Mouse (Mus musculus) stomach, postnatal 0 days (tissue): Measurements from ENCODE around the gene Cyp8b1. TPM values are rescaled to one million over a fixed set of nuclear protein-coding genes. Genes with fewer than 3 reads are reported as not detected.
A peak's percentile ranks its signal among the peaks of the same experiment; 100 is the strongest.

Experiments
- ATAC-seq: fragments of 200-750 bp; cut with Nextera tagmentation; 2 replicates; pipeline ENCODE4 v1.8.0; 2017; ENCODE audit not compliant: low FRiP score, low TSS enrichment
- DNase-seq: peaks from one replicate; pipeline ENCODE4 v3.0.0-alpha.2; 2016; ENCODE audit warnings: low spot score
- H3K27ac ChIP-seq: fragments of 300-500 bp; sonication (generic); replicated peaks from 2 replicates; pipeline ENCODE4 v1.5.1; 2014; ENCODE audit warnings: mild to moderate bottlenecking, control low read depth
- H3K27me3 ChIP-seq: fragments of 300-500 bp; sonication (generic); 2 replicates; pipeline ENCODE4 v1.6.1; 2014; ENCODE audit warnings: low read length; ENCODE audit not compliant: control insufficient read depth, insufficient read depth
- H3K36me3 ChIP-seq: fragments of 300-500 bp; sonication (generic); 2 replicates; pipeline ENCODE4 v1.6.1; 2014; ENCODE audit warnings: low read length, mixed read lengths; ENCODE audit not compliant: control insufficient read depth, insufficient read depth
- H3K4me1 ChIP-seq: fragments of 300-500 bp; sonication (generic); replicated peaks from 2 replicates; pipeline ENCODE4 v1.6.1; 2014; ENCODE audit warnings: antibody characterized with exemption; ENCODE audit not compliant: control insufficient read depth, insufficient read depth
- H3K4me2 ChIP-seq: fragments of 300-500 bp; sonication (generic); replicated peaks from 2 replicates; pipeline ENCODE4 v1.6.1; 2014; ENCODE audit warnings: low read depth, mild to moderate bottlenecking, control low read depth, moderate library complexity
- H3K4me3 ChIP-seq: fragments of 300-500 bp; sonication (generic); 2 replicates; pipeline ENCODE4 v1.5.1; 2014; ENCODE audit warnings: low read depth, low read length, control low read depth
- H3K9ac ChIP-seq: fragments of 300-500 bp; sonication (generic); 2 replicates; pipeline ENCODE4 v1.6.1; 2014; ENCODE audit warnings: mild to moderate bottlenecking, low read length, control low read depth, mixed read lengths
- H3K9me3 ChIP-seq: fragments of 300-500 bp; sonication (generic); 2 replicates; pipeline ENCODE4 v1.6.1; 2016; ENCODE audit warnings: low read length; ENCODE audit not compliant: control insufficient read depth
- CTCF ChIP-seq: IDR thresholded peaks from 2 replicates; pipeline ENCODE4 v1.5.1; 2016; ENCODE audit warnings: antibody characterized with exemption, low read depth, mild to moderate bottlenecking, moderate library complexity
- EP300 ChIP-seq: optimal IDR thresholded peaks from 2 replicates; pipeline ENCODE3; 2016; ENCODE audit warnings: antibody characterized with exemption
- WGBS: fragments of 180-500 bp; shearing (Covaris S2); extraction: QIAGEN DNeasy Blood & Tissue Kit; methylation state at CpG from one replicate; pipeline ENCODE4 v1.1.7; 2014; 5-methylcytosine and 5-hydroxymethylcytosine counted together
- polyA plus RNA-seq: library from polyadenylated mRNA; unstranded; fragments of >200 nt; fragmentation: Nextera tagmentation; extraction: Ambion mirVana; gene quantifications from 2 replicates; pipeline ENCODE4 v1.2.1, GENCODE M21; 2015

Cyp8b1 gene
- polyA plus RNA-seq, 1 experiment from 2014 or later = 0.85 TPM

DNA sequence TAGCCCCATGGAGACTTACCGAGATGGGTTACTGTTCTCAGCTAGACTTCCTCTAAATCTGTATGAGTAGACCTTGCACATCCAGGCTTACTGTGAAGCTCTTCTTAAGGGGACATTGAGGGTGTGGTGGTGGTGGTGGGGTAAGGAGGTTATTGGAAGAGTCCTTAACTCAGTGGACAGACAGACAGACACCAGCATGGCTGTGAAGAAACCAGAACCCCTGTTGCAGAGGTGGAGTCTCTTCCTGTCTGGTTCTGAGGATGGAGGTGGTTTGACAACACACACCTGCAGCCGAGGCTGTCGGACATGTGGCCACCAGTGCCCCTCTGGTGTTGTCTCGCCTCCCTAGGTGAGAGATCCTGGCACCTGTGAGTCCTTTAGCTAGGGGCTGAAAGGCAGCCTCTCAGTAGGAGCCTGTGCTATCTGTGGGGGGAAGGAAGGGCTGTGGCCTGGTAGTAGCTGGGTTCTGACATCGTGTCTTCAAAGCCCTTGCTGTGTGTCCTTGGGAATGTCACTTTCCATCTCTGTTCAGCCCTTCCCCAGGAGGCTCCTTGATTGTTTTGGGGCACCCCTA lies 15.7 kb downstream of the Cyp8b1 start:
- no peak overlapping the region for H3K4me3 ChIP-seq
- H3K9ac ChIP-seq = no peak overlapping the region
- H3K4me2 ChIP-seq = no peak overlapping the region
- H3K27ac ChIP-seq = no peak overlapping the region
- ATAC-seq = no peak
- no peaks in the 10 kb centered on the region for H3K4me1 ChIP-seq
- 84% methylated on average over 5 of the region's 5 CpGs for WGBS
- TF ChIP-seq EP300 (no peak), CTCF (no peak)
- DNase-seq = no peak
- no peaks in the 10 kb centered on the region for H3K9me3 ChIP-seq
- H3K36me3 ChIP-seq = no peaks in the 10 kb centered on the region
- no peaks in the 10 kb centered on the region for H3K27me3 ChIP-seq

DNA sequence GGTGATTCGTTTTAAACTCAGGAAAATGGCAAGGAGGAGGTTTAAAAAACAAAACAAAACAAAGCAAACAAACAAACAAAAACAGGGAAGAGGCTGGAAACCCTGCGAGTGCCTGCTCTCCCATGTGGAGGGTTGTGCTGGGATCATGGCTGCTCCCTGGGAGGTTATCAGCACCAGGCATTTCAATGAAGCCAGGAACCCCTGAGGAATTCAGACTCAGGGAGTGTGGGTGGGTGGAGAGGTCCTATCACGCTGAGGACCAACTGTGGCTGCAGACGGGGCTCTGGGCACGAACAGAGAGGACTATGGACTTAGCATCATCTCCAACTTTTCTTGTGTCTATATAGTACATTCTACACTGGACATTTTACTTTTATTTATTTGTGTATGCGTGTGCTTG lies 16.8 kb downstream of the Cyp8b1 start:
- Histone ChIP-seq H3K4me1 (no peaks in the 10 kb centered on the region), H3K4me3 (no peak overlapping the region), H3K9me3 (no peaks in the 10 kb centered on the region), H3K9ac (no peak overlapping the region), H3K27ac (no peak overlapping the region), H3K36me3 (no peaks in the 10 kb centered on the region), H3K27me3 (no peaks in the 10 kb centered on the region), H3K4me2 (no peak overlapping the region)
- ATAC-seq (no peak), DNase-seq (no peak)
- 67% methylated on average over 6 of the region's 6 CpGs for WGBS
- no peak for TF ChIP-seq CTCF
- TF ChIP-seq EP300 = no peak

DNA sequence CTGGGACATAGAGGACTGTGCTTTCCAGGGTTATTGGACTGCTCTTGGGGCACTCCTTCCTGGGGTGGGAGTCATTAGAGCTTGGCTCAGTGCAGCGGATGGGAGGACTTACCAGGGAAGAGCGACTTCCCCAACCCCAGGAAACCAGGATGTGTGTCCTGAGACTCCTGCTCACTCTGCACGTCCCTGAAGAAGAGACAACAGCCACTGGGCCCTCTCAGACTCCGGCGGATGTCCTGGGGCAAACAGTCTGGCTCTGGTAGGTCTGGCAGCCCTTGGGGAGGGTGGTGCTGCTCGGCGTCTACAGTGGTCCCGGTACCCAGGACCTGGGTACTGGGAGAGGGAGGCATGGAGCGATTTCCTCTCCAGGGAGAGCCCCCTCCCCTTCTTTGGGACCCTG lies 17.9 kb downstream of the Cyp8b1 start, which contains the start of gene Ackr2:
TSS of gene Ackr2 (plus strand) at position 111 of the 400 bp plus-strand sequence.
- DNase-seq = no peak
- no peak within 1 kb of the TSS for H3K9ac ChIP-seq
- H3K27me3 ChIP-seq = no peaks in the 10 kb centered on the region
- TF ChIP-seq CTCF = no peak
- no peak for TF ChIP-seq EP300
- H3K4me2 ChIP-seq = no peak within 1 kb of the TSS
- no peak within 1 kb of the TSS for H3K4me3 ChIP-seq
- no peak for ATAC-seq
- WGBS = 81% methylated on average over 9 of the region's 9 CpGs
- no peaks in the 10 kb centered on the region for H3K36me3 ChIP-seq
- H3K9me3 ChIP-seq = no peaks in the 10 kb centered on the region
- peak within 1 kb of the TSS; percentile 65 for H3K27ac ChIP-seq
- H3K4me1 ChIP-seq = no peaks in the 10 kb centered on the region

DNA sequence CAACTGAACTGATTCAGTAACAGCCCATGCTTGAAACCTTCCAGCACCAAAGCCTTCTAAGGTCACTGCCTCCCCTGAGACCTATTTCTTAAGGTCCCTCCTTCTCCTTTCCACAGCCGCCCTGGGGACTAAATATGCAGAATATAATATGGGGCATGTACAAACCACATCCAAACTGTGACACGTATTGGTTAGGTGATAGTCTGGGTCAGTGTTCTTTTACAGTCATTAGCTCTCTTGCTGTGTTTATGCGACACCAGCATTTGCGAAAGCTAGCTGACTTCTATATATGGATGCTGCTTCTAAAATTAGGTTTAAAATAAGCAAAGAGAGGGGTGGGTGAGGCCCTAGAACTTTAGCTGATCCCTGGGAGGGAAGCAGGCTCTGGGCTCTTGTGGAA lies 19.3 kb downstream of the Cyp8b1 start:
- TF ChIP-seq CTCF (no peak), EP300 (no peak)
- 37% methylated on average over 4 of the region's 4 CpGs for WGBS
- Histone ChIP-seq H3K9me3 (no peaks in the 10 kb centered on the region), H3K36me3 (no peaks in the 10 kb centered on the region), H3K27ac (peak overlapping the region; percentile 74), H3K9ac (no peak overlapping the region), H3K4me2 (no peak overlapping the region), H3K4me3 (no peak overlapping the region), H3K27me3 (no peaks in the 10 kb centered on the region), H3K4me1 (no peaks in the 10 kb centered on the region)
- ATAC-seq = peak; percentile 18; the same call in 1 of the 2 replicates
- no peak for DNase-seq

DNA sequence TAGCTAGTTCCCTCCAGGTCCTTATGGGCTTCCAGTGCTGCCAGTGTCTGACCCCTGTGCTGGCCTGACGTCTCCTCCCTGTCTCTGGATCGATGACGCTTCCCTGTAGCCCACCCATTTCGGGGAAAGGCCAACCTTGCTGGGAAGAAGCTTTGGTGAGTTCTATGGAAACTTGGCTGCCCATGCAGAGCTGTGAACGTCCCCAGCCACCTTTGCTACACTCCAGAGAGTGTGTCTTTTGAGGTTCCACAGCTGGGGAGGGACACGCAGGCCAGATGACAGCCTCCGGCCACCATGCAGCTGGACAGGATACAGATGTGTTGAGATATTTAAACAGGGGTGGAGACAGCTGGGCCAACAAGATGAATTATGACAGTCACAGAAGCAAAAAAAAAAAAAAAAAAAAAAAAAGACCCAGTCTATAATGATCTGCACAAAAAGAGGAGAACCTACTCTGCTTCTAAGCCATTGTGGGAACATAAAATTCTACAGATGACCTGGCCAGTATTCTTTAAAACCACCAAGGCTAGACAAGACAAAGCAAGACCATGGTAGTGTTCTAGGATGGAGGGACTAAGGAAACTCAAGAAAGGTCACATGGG lies 20.6 kb downstream of the Cyp8b1 start:
- 46% methylated on average over 7 of the region's 7 CpGs for WGBS
- H3K4me2 ChIP-seq = no peak overlapping the region
- no peak overlapping the region for H3K4me3 ChIP-seq
- H3K4me1 ChIP-seq = no peaks in the 10 kb centered on the region
- no peak overlapping the region for H3K9ac ChIP-seq
- ATAC-seq = no peak
- peak overlapping the region; percentile 31; the same call in 1 of the 2 replicates for H3K27ac ChIP-seq
- H3K9me3 ChIP-seq = no peaks in the 10 kb centered on the region
- DNase-seq = no peak
- no peaks in the 10 kb centered on the region for H3K36me3 ChIP-seq
- TF ChIP-seq EP300 (no peak), CTCF (no peak)
- H3K27me3 ChIP-seq = no peaks in the 10 kb centered on the region

DNA sequence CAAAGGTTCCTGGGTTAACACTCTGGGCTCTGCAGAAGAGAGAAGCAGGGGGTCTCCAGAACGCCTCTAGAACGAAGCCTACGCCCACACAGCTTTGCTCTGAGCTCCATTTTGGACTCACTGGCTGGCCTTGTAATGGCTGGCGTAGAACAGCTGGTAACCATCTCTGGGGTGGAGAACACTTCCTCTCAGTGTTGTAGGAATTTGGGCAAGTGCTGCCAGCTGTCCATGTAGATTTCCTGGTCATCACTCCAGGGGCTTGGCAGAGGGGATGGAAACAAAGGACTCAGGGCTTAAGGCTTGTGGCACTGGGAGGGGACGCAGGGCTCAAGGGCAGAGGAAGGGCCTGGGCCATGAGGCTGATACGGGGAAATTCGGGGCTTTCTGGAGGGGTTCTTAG lies 21.7 kb downstream of the Cyp8b1 start:
- ATAC-seq (no peak), DNase-seq (no peak)
- Histone ChIP-seq H3K4me1 (peaks cover 4% of the 10 kb centered on the region), H3K36me3 (no peaks in the 10 kb centered on the region), H3K9me3 (no peaks in the 10 kb centered on the region), H3K27me3 (no peaks in the 10 kb centered on the region), H3K27ac (peak overlapping the region; percentile 24), H3K4me3 (no peak overlapping the region), H3K9ac (no peak overlapping the region), H3K4me2 (no peak overlapping the region)
- TF ChIP-seq CTCF (no peak), EP300 (no peak)
- 63% methylated on average over 7 of the region's 7 CpGs for WGBS
